Mouse (Mus musculus): ENCODE data around the gene Slc16a1. TPM values are rescaled to one million over a fixed set of nuclear protein-coding genes. Genes with fewer than 3 reads are reported as not detected.

Slc16a1 gene
- total RNA-seq, 1 experiment = 121 TPM

DNA sequence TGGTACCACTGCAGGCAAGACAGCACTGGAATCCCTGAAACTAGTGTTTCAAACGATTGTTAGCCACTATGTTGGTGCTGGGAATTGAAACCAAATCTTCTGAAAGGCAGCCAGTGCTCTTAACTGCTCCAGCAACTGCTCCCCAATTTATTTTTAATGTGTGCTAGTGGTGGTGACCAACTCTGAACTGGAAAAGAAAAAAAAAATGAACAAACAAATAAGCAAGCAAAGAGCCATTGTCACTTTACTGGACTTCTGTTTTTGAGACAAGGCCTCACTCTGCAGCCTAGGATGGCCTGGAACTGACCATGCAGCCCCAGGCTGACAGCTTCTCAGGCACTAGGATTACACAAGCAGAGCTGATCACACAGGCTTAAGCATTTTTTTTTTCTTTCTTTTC, 16.6 kb upstream of the Slc16a1 start:
- Histone ChIP-seq H3K9ac (ENCODE audit: insufficient read depth, low read depth, low read length, poor library complexity, severe bottlenecking) (no peak overlapping the region), H3K4me1 (ENCODE audit: control insufficient read depth in 2 of 2, insufficient read depth in 2 of 2, low read length in 2 of 2, poor library complexity in 1 of 2) (no peaks in the 10 kb centered on the region), H3K36me3 (ENCODE audit: control insufficient read depth, insufficient read depth, low read length, poor library complexity, severe bottlenecking) (no peaks in the 10 kb centered on the region), H3K9me3 (ENCODE audit: control insufficient read depth, insufficient read depth, low read depth, low read length) (no peaks in the 10 kb centered on the region), H3K27ac (ENCODE audit: insufficient read depth, low read depth, low read length, poor library complexity, severe bottlenecking) (no peak overlapping the region), H3K4me3 (ENCODE audit: insufficient read depth in 1 of 2, low read depth in 1 of 2, low read length in 2 of 2, poor library complexity in 1 of 2, severe bottlenecking in 1 of 2) (no peak overlapping the region)
- in situ Hi-C loops (cut with MboI; ENCODE audit: low sequenced_read_pairs in 2 of 2, unreplicated experiment in 2 of 2) = no loop called here
- TF ChIP-seq ZC3H11A (IDR thresholded peaks at IDR 0.05; ENCODE audit: borderline replicate concordance, low read depth, low read length) (no peak), MAFK (IDR thresholded peaks at IDR 0.05; ENCODE audit: insufficient read depth, low read depth, low read length) (no peak), CHD2 (IDR thresholded peaks at IDR 0.05; ENCODE audit: low read depth, low read length) (no peak), HCFC1 (IDR thresholded peaks at IDR 0.05; ENCODE audit: borderline replicate concordance, insufficient read depth, low read length) (no peak), ZNF384 (IDR thresholded peaks at IDR 0.05; ENCODE audit: low read depth, low read length) (no peak)
- DNase-seq (ENCODE audit: low read depth, low spot score) = no peak

DNA sequence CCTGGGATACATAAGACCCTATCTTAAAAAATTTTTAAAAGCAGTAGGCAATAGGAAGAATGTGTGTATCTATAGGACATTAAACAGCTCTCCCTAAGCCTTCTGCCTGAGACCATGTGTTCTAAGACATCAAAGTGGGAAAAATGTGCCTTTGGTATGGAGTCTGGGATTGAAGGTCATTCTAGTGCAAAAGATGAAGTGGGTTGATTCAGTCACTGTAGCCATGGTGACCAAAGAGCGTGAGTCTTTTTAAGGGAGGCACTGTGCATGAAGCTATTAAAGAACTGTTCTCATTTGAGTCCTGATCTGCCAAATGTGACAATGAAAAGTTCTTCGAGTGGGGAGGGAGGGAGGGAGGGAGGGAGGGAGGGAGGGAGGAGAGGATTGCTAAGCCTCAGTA, 8.7 kb upstream of the Slc16a1 start:
- no peak for DNase-seq (ENCODE audit: low read depth, low spot score)
- H3K9me3 ChIP-seq (ENCODE audit: control insufficient read depth, insufficient read depth, low read depth, low read length) = no peaks in the 10 kb centered on the region
- in situ Hi-C loops (cut with MboI; ENCODE audit: low sequenced_read_pairs in 2 of 2, unreplicated experiment in 2 of 2) = no loop called here
- no peak for TF ChIP-seq ZNF384 (IDR thresholded peaks at IDR 0.05; ENCODE audit: low read depth, low read length)
- TF ChIP-seq ZC3H11A (IDR thresholded peaks at IDR 0.05; ENCODE audit: borderline replicate concordance, low read depth, low read length) = no peak
- TF ChIP-seq MAFK (IDR thresholded peaks at IDR 0.05; ENCODE audit: insufficient read depth, low read depth, low read length) = no peak
- TF ChIP-seq CHD2 (IDR thresholded peaks at IDR 0.05; ENCODE audit: low read depth, low read length) = no peak
- no peak for TF ChIP-seq HCFC1 (IDR thresholded peaks at IDR 0.05; ENCODE audit: borderline replicate concordance, insufficient read depth, low read length)
- no peak overlapping the region for H3K27ac ChIP-seq (ENCODE audit: insufficient read depth, low read depth, low read length, poor library complexity, severe bottlenecking)
- no peak overlapping the region for H3K4me3 ChIP-seq (ENCODE audit: insufficient read depth in 1 of 2, low read depth in 1 of 2, low read length in 2 of 2, poor library complexity in 1 of 2, severe bottlenecking in 1 of 2)
- no peaks in the 10 kb centered on the region for H3K36me3 ChIP-seq (ENCODE audit: control insufficient read depth, insufficient read depth, low read length, poor library complexity, severe bottlenecking)
- no peaks in the 10 kb centered on the region for H3K4me1 ChIP-seq (ENCODE audit: control insufficient read depth in 2 of 2, insufficient read depth in 2 of 2, low read length in 2 of 2, poor library complexity in 1 of 2)
- H3K9ac ChIP-seq (ENCODE audit: insufficient read depth, low read depth, low read length, poor library complexity, severe bottlenecking) = no peak overlapping the region

DNA sequence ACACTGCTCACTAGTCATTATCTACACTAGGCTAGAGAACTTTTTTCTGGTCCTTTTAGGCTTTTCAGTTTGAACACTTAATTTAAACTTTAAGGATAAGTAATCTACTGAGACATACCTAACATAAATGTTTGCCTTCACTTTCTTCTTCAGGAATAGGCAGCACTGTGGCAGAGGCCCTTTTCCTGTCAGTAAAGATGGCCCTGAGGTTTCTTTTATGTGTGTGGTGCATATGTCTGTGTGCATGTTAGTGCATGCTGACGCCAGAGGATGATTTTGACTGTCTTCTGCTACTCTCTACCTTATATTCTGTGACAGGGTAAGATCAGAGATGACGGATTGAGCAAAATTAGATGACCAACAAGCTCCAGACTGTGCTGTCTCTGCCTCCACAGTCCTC, 7.5 kb upstream of the Slc16a1 start:
- H3K9me3 ChIP-seq (ENCODE audit: control insufficient read depth, insufficient read depth, low read depth, low read length) = no peaks in the 10 kb centered on the region
- H3K27ac ChIP-seq (ENCODE audit: insufficient read depth, low read depth, low read length, poor library complexity, severe bottlenecking) = no peak overlapping the region
- no peak overlapping the region for H3K9ac ChIP-seq (ENCODE audit: insufficient read depth, low read depth, low read length, poor library complexity, severe bottlenecking)
- in situ Hi-C loops (cut with MboI; ENCODE audit: low sequenced_read_pairs in 2 of 2, unreplicated experiment in 2 of 2) = no loop called here
- TF ChIP-seq ZC3H11A (IDR thresholded peaks at IDR 0.05; ENCODE audit: borderline replicate concordance, low read depth, low read length) (no peak), HCFC1 (IDR thresholded peaks at IDR 0.05; ENCODE audit: borderline replicate concordance, insufficient read depth, low read length) (no peak), ZNF384 (IDR thresholded peaks at IDR 0.05; ENCODE audit: low read depth, low read length) (no peak), MAFK (IDR thresholded peaks at IDR 0.05; ENCODE audit: insufficient read depth, low read depth, low read length) (no peak), CHD2 (IDR thresholded peaks at IDR 0.05; ENCODE audit: low read depth, low read length) (no peak)
- no peaks in the 10 kb centered on the region for H3K4me1 ChIP-seq (ENCODE audit: control insufficient read depth in 2 of 2, insufficient read depth in 2 of 2, low read length in 2 of 2, poor library complexity in 1 of 2)
- H3K36me3 ChIP-seq (ENCODE audit: control insufficient read depth, insufficient read depth, low read length, poor library complexity, severe bottlenecking) = no peaks in the 10 kb centered on the region
- H3K4me3 ChIP-seq (ENCODE audit: insufficient read depth in 1 of 2, low read depth in 1 of 2, low read length in 2 of 2, poor library complexity in 1 of 2, severe bottlenecking in 1 of 2) = no peak overlapping the region
- DNase-seq (ENCODE audit: low read depth, low spot score) = no peak

DNA sequence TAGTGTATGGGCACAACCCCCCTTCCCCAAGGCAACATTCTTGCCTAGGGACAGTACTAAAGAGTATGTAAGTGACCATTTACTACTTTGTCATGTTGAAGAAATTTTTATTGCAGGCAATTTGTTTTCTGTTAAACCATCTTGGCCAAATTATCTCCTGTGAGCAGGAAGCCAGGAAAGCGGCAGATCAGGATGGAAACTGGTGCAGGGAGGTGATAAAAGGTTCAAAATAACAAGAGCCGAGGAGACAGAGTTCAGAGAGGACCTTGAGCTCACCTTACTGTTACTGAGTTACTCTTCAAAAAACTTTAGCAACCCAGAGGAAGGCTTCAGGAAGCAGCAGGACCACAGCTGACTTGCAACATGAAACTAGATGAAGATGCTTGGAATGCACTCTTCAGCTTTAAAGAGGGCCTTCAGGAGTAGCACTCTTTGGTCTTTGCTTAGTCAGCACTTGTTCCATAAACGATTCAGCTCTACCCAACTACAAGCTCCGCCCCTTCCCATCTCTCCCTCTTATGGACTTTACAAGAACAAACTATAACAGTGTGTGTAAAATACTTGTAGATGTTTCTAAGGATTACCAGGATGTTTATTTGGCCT, 5.8 kb upstream of the Slc16a1 start:
- no peak for DNase-seq (ENCODE audit: low read depth, low spot score)
- H3K9me3 ChIP-seq (ENCODE audit: control insufficient read depth, insufficient read depth, low read depth, low read length) = no peaks in the 10 kb centered on the region
- peak; percentile 85 for TF ChIP-seq MAFK (IDR thresholded peaks at IDR 0.05; ENCODE audit: insufficient read depth, low read depth, low read length)
- no peak for TF ChIP-seq ZC3H11A (IDR thresholded peaks at IDR 0.05; ENCODE audit: borderline replicate concordance, low read depth, low read length)
- no peak overlapping the region for H3K4me3 ChIP-seq (ENCODE audit: insufficient read depth in 1 of 2, low read depth in 1 of 2, low read length in 2 of 2, poor library complexity in 1 of 2, severe bottlenecking in 1 of 2)
- H3K36me3 ChIP-seq (ENCODE audit: control insufficient read depth, insufficient read depth, low read length, poor library complexity, severe bottlenecking) = no peaks in the 10 kb centered on the region
- in situ Hi-C loops (cut with MboI; ENCODE audit: low sequenced_read_pairs in 2 of 2, unreplicated experiment in 2 of 2) = no loop called here
- H3K9ac ChIP-seq (ENCODE audit: insufficient read depth, low read depth, low read length, poor library complexity, severe bottlenecking) = no peak overlapping the region
- no peak overlapping the region for H3K27ac ChIP-seq (ENCODE audit: insufficient read depth, low read depth, low read length, poor library complexity, severe bottlenecking)
- H3K4me1 ChIP-seq (ENCODE audit: control insufficient read depth in 2 of 2, insufficient read depth in 2 of 2, low read length in 2 of 2, poor library complexity in 1 of 2) = no peaks in the 10 kb centered on the region

DNA sequence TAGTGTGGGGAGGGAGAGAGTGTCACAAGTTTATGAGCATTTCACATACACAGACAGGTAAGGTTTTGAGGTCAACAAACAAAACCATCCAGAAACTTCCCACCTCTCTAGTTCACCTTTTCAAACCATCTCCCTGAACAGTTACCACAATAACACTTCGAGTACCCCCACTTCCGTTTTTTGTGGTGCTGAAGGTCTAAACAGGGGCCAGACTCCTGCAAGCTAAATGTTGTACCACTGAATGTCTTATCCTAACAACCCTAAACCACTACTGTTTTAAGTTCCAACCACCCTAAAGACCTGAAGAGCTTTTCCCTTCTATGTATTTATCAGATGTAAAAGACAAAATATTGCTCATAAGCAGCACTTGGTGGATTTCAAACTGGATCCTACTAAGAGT, 2.0 kb upstream of the Slc16a1 start:
- H3K27ac ChIP-seq (ENCODE audit: insufficient read depth, low read depth, low read length, poor library complexity, severe bottlenecking) = no peak overlapping the region
- no peaks in the 10 kb centered on the region for H3K36me3 ChIP-seq (ENCODE audit: control insufficient read depth, insufficient read depth, low read length, poor library complexity, severe bottlenecking)
- no peak overlapping the region for H3K9ac ChIP-seq (ENCODE audit: insufficient read depth, low read depth, low read length, poor library complexity, severe bottlenecking)
- TF ChIP-seq MAFK (IDR thresholded peaks at IDR 0.05; ENCODE audit: insufficient read depth, low read depth, low read length) = no peak
- no peak for TF ChIP-seq ZNF384 (IDR thresholded peaks at IDR 0.05; ENCODE audit: low read depth, low read length)
- TF ChIP-seq HCFC1 (IDR thresholded peaks at IDR 0.05; ENCODE audit: borderline replicate concordance, insufficient read depth, low read length) = no peak
- TF ChIP-seq ZC3H11A (IDR thresholded peaks at IDR 0.05; ENCODE audit: borderline replicate concordance, low read depth, low read length) = no peak
- TF ChIP-seq CHD2 (IDR thresholded peaks at IDR 0.05; ENCODE audit: low read depth, low read length) = no peak
- H3K4me1 ChIP-seq (ENCODE audit: control insufficient read depth in 2 of 2, insufficient read depth in 2 of 2, low read length in 2 of 2, poor library complexity in 1 of 2) = peaks cover 0 to 4% of the 10 kb centered on the region in 2 experiments; a peak in 1 of 4 replicates
- no peak for DNase-seq (ENCODE audit: low read depth, low spot score)
- H3K9me3 ChIP-seq (ENCODE audit: control insufficient read depth, insufficient read depth, low read depth, low read length) = no peaks in the 10 kb centered on the region
- in situ Hi-C loops (cut with MboI; ENCODE audit: low sequenced_read_pairs in 2 of 2, unreplicated experiment in 2 of 2) = no loop called here
- no peak overlapping the region; a peak in 1 of 4 replicates for H3K4me3 ChIP-seq (ENCODE audit: insufficient read depth in 1 of 2, low read depth in 1 of 2, low read length in 2 of 2, poor library complexity in 1 of 2, severe bottlenecking in 1 of 2)

Data from ES-E14 (cell line).